ENCODE assay signal across 8 mouse cellular contexts in the genomic region with DNA sequence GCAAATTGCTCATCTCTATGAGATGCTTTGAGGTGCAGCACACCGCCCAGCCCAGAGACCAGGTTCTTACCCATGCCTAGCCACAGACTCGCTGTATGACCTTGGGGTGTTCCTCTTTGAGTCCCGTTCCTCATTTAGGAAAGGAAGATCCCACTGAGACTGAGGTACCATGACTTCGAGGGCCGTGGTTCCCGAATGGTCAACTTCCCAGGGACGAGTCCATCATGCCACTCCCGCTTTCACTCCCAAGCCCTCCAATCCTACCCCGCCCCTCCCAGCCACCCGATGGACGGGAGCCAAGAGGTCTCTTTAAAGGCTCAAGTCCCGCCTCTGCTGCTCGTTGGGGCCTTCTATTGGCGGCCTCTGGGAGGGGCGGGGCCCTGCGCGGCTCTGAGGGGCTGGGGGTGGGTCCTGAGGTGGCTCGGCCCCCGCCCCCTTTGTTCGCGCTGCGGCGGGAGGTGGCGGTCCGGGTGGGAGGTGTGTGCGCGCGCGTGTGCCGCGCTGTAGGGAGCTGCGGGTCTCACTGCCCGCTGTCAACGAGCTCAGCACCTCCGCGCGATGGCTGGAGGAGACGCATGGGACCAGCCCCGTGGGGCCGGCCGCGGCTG. TPM values are rescaled to one million over a fixed set of nuclear protein-coding genes. Genes with fewer than 3 reads are reported as not detected.
A peak's percentile ranks its signal among the peaks of the same experiment; 100 is the strongest.
DNase-seq lines count a peak whose midpoint lies in the region; ATAC-seq and TF ChIP-seq lines count a peak whose summit lies in the region.

Gene Kif21b, plus strand, starts transcription at position 439 of the 608 bp plus-strand sequence.

- H3K36me3 ChIP-seq in MEL (ENCODE audit: control insufficient read depth in 1 of 2, insufficient read depth in 2 of 2, low read length in 2 of 2): peaks cover 0 to 43% of the 10 kb centered on the region in 2 experiments; a peak in 2 of 4 replicates
- no peaks in the 10 kb centered on the region for H3K36me3 ChIP-seq in hindbrain, embryonic 14.5 days (replicated peaks; ENCODE audit: control insufficient read depth, insufficient read depth)

- TF ChIP-seq POLR2A in MEL (IDR thresholded peaks at IDR 0.05; ENCODE audit: control insufficient read depth in 1 of 2, insufficient read depth in 1 of 2, low read depth in 1 of 2, low read length in 2 of 2, poor library complexity in 1 of 2): peak; percentile 21 to 50; a peak in 2 of 4 replicates

- 0 out of 4 replicates have a peak, but pooled peaks of 1 of the 2 experiments have one; percentile 32 for TF ChIP-seq EP300 in MEL (IDR thresholded peaks at IDR 0.05; ENCODE audit: low read depth in 1 of 2, low read length in 2 of 2)

- peak; percentile 93 for ATAC-seq in hindbrain, embryonic 14.5 days (ENCODE audit: low FRiP score)

- peaks cover 18% of the 10 kb centered on the region for H3K79me2 ChIP-seq in MEL (ENCODE audit: control insufficient read depth, insufficient read depth, low read length, poor library complexity)

- H3K4me1 ChIP-seq in MEL (ENCODE audit: control insufficient read depth in 1 of 2, insufficient read depth in 2 of 2, low read length in 2 of 2): peaks cover 46 to 70% of the 10 kb centered on the region in 2 experiments
- peaks cover 36% of the 10 kb centered on the region for H3K4me1 ChIP-seq in hindbrain, embryonic 14.5 days (replicated peaks; ENCODE audit: control insufficient read depth, insufficient read depth, low read length)

- WGBS in hindbrain, embryonic 14.5 days: 1% methylated on average over 38 of the region's 42 CpGs

- no peak for TF ChIP-seq RAD21 in MEL (IDR thresholded peaks at IDR 0.05; ENCODE audit: low read depth, low read length)

- TF ChIP-seq CTCF in MEL (IDR thresholded peaks at IDR 0.05 in 2 of 3, conservative IDR thresholded peaks at IDR 0.05 in 1 of 3; ENCODE audit: control insufficient read depth in 1 of 3, insufficient read depth in 1 of 3, low read depth in 2 of 3, low read length in 3 of 3, poor library complexity in 1 of 3, severe bottlenecking in 1 of 3): no peak

- H3K4me3 ChIP-seq in MEL (ENCODE audit: control insufficient read depth in 1 of 2, insufficient read depth in 1 of 2, low read depth in 2 of 2, low read length in 2 of 2): peak within 1 kb of the TSS; percentile 68 to 100
- H3K4me3 ChIP-seq in hindbrain, embryonic 14.5 days (replicated peaks; ENCODE audit: low read length): peak within 1 kb of the TSS; percentile 93

- peak within 1 kb of the TSS; percentile 82 for H3K9ac ChIP-seq in MEL (ENCODE audit: control insufficient read depth, low read depth, low read length, poor library complexity, severe bottlenecking)
- peak within 1 kb of the TSS; percentile 100 for H3K9ac ChIP-seq in hindbrain, embryonic 14.5 days

- peak within 1 kb of the TSS; percentile 53; the same call in 1 of the 2 replicates for H3K27ac ChIP-seq in MEL (ENCODE audit: control insufficient read depth, low read depth, low read length)
- H3K27ac ChIP-seq in hindbrain, embryonic 14.5 days: peak within 1 kb of the TSS; percentile 96

- peak; percentile 96 for DNase-seq in MEL (ENCODE audit: low read depth, low spot score)
- DNase-seq in cerebellum, adult 9-10 months: peak; percentile 88
- peak; percentile 83 to 88 for DNase-seq in frontal cortex, postnatal 25 days (ENCODE audit: low spot score in 2 of 2)
- DNase-seq in hindbrain, embryonic 14.5 days (ENCODE audit: low spot score): peak; percentile 92
- peak; percentile 78 to 81 for DNase-seq in layer of hippocampus, postnatal 25 days (ENCODE audit: extremely low spot score in 1 of 2, low spot score in 1 of 2)
- DNase-seq in lung, postnatal 14 days: peak; percentile 90
- peak; percentile 91 for DNase-seq in retina, adult 2 months (ENCODE audit: low read depth, low spot score)
- peak; percentile 94 for DNase-seq in thymus, postnatal 25 days

- H3K9me3 ChIP-seq in MEL (replicated peaks; ENCODE audit: insufficient read depth, low read length): no peaks in the 10 kb centered on the region
- H3K9me3 ChIP-seq in hindbrain, embryonic 14.5 days (ENCODE audit: control insufficient read depth, low read length): no peaks in the 10 kb centered on the region

- H3K4me2 ChIP-seq in hindbrain, embryonic 14.5 days (replicated peaks): peak within 1 kb of the TSS; percentile 76

- no peaks in the 10 kb centered on the region for H3K27me3 ChIP-seq in MEL (ENCODE audit: control insufficient read depth in 1 of 2, insufficient read depth in 2 of 2, low read length in 2 of 2)
- no peaks in the 10 kb centered on the region for H3K27me3 ChIP-seq in hindbrain, embryonic 14.5 days (ENCODE audit: control insufficient read depth, insufficient read depth, low read length)

TF ChIP-seq in MEL, 35 proteins besides CTCF, POLR2A, EP300 and RAD21:
- peak; percentile 72 for TF ChIP-seq SIN3A (IDR thresholded peaks at IDR 0.05; ENCODE audit: low read length)
- no peak for TF ChIP-seq POLR2AphosphoS5 (IDR thresholded peaks at IDR 0.05; ENCODE audit: borderline replicate concordance, low read depth, low read length)
- TF ChIP-seq RCOR1 (IDR thresholded peaks at IDR 0.05; ENCODE audit: low read depth, low read length): no peak; the same call in 1 of the 2 replicates
- peak; percentile 43; the same call in 1 of the 2 replicates for TF ChIP-seq NELFE (IDR thresholded peaks at IDR 0.05; ENCODE audit: low read depth, low read length)
- no peak for TF ChIP-seq GATA1 (IDR thresholded peaks at IDR 0.05; ENCODE audit: low read depth, low read length)
- no peak for TF ChIP-seq JUND (IDR thresholded peaks at IDR 0.05; ENCODE audit: low read depth, low read length)
- peak; percentile 58; the same call in 1 of the 2 replicates for TF ChIP-seq TBP (IDR thresholded peaks at IDR 0.05; ENCODE audit: low read depth, low read length)
- TF ChIP-seq MAZ (IDR thresholded peaks at IDR 0.05; ENCODE audit: low read depth, low read length): peak; percentile 57; the same call in 1 of the 2 replicates
- no peak for TF ChIP-seq ZKSCAN1 (IDR thresholded peaks at IDR 0.05; ENCODE audit: low read depth, low read length)
- no peak for TF ChIP-seq UBTF (IDR thresholded peaks at IDR 0.05; ENCODE audit: borderline replicate concordance, insufficient read depth, low read depth, low read length)
- TF ChIP-seq NRF1 (IDR thresholded peaks at IDR 0.05; ENCODE audit: insufficient read depth, low read depth, low read length, poor library complexity, severe bottlenecking): peak; percentile 52
- TF ChIP-seq USF2 (IDR thresholded peaks at IDR 0.05; ENCODE audit: borderline replicate concordance in 1 of 2, insufficient read depth in 1 of 2, low read depth in 1 of 2, low read length in 2 of 2): no peak
- TF ChIP-seq CHD2 (IDR thresholded peaks at IDR 0.05; ENCODE audit: low read length): no peak; the same call in 1 of the 2 replicates
- no peak for TF ChIP-seq HCFC1 (IDR thresholded peaks at IDR 0.05; ENCODE audit: low read depth, low read length)
- TF ChIP-seq MXI1 (IDR thresholded peaks at IDR 0.05; ENCODE audit: low read depth, low read length): peak; percentile 79
- no peak for TF ChIP-seq GABPA (IDR thresholded peaks at IDR 0.05; ENCODE audit: low read depth, low read length)
- TF ChIP-seq ZMIZ1 (IDR thresholded peaks at IDR 0.05; ENCODE audit: low read depth, low read length): no peak
- no peak for TF ChIP-seq MEF2A (IDR thresholded peaks at IDR 0.05; ENCODE audit: extremely low read depth, insufficient replicate concordance, low read depth, low read length, poor library complexity, severe bottlenecking)
- TF ChIP-seq CHD1 (IDR thresholded peaks at IDR 0.05; ENCODE audit: low read depth, low read length): no peak
- no peak for TF ChIP-seq POLR2AphosphoS2 (IDR thresholded peaks at IDR 0.05; ENCODE audit: low read length)
- TF ChIP-seq SMC3 (IDR thresholded peaks at IDR 0.05; ENCODE audit: low read depth, low read length): no peak
- no peak for TF ChIP-seq MAFK (IDR thresholded peaks at IDR 0.05; ENCODE audit: borderline replicate concordance, low read depth, low read length)
- TF ChIP-seq ELF1 (IDR thresholded peaks at IDR 0.05; ENCODE audit: low read depth, low read length): no peak
- no peak for TF ChIP-seq E2F4 (IDR thresholded peaks at IDR 0.05; ENCODE audit: borderline replicate concordance, low read depth, low read length)

RNA-seq across cellular contexts. Expression of gene Kif21b, which starts in this region (rescaled TPM):
- total RNA-seq in MEL (2012; rRNA removed): 4.0 and 7.6 TPM in 2 replicates
- 10 to 100 TPM in 1 of 2 experiments, not detected in 1; 34.0 TPM for polyA plus RNA-seq in MEL (2012; ENCODE audit: insufficient read depth in 1 of 2, insufficient read length in 2 of 2, low read depth in 1 of 2, low replicate concordance in 2 of 2, missing spikeins in 1 of 2)
- polyA plus RNA-seq in hindbrain, embryonic 14.5 days (2014; fragmentation: Nextera tagmentation; extraction: Ambion mirVana): 49.4 and 51.7 TPM in 2 replicates
- 10 to 100 TPM; 35.0 to 54.8 TPM for total RNA-seq in layer of hippocampus, postnatal 25 days (2021)

Comparison
In these comparisons a context has a peak if more than half of its experiments do, and no peak if none do; other contexts are left out.
1. Peak in every context shown above with its lines: DNase-seq, ATAC-seq, H3K4me3 ChIP-seq and H3K27ac ChIP-seq.